Mouse (Mus musculus): ENCODE data around the gene Myo16. TPM values are rescaled to one million over a fixed set of nuclear protein-coding genes. Genes with fewer than 3 reads are reported as not detected.

Gene Myo16
- total RNA-seq, 2 experiments from 2014 or later, result 22.1 to 23.7 TPM

GRCm38 (mm10) chr8:10613371-10613770 is 459.7 kb downstream of the Myo16 start:
- TF ChIP-seq CTCF (conservative IDR thresholded peaks at IDR 0.05), result peak; percentile 48
- H3K4me3 ChIP-seq, result no peak overlapping the region

GRCm38 (mm10) chr8:10619689-10620088 is 466.0 kb downstream of the Myo16 start:
- no peak overlapping the region for H3K4me3 ChIP-seq
- no peak for TF ChIP-seq CTCF (conservative IDR thresholded peaks at IDR 0.05)
- no peak for DNase-seq (ENCODE audit: low spot score in 2 of 2)
- H3K27ac ChIP-seq, result no peak overlapping the region

More at GRCm38 (mm10) chr8:10613371-10613770, 459.7 kb downstream of the Myo16 start:
- no peak overlapping the region for H3K27ac ChIP-seq
- DNase-seq (ENCODE audit: low spot score in 2 of 2), result no peak

- Histone ChIP-seq H3K4me3 (no peak overlapping the region), H3K27ac (no peak overlapping the region)
- TF ChIP-seq CTCF (conservative IDR thresholded peaks at IDR 0.05), result no peak
- no peak for DNase-seq (ENCODE audit: low spot score in 2 of 2)
Measured at GRCm38 (mm10) chr8:10625262-10625661, 471.6 kb downstream of the Myo16 start.

GRCm38 (mm10) chr8:10628725-10629124 is 475.0 kb downstream of the Myo16 start:
- Histone ChIP-seq H3K4me3 (no peak overlapping the region), H3K27ac (no peak overlapping the region)
- DNase-seq (ENCODE audit: low spot score in 2 of 2), result no peak
- no peak for TF ChIP-seq CTCF (conservative IDR thresholded peaks at IDR 0.05)

- no peak for TF ChIP-seq CTCF (conservative IDR thresholded peaks at IDR 0.05)
- DNase-seq (ENCODE audit: low spot score in 2 of 2), result no peak
- Histone ChIP-seq H3K27ac (no peak overlapping the region), H3K4me3 (no peak overlapping the region)
Measured at GRCm38 (mm10) chr8:10629862-10630261, 476.2 kb downstream of the Myo16 start.

- no peak for DNase-seq (ENCODE audit: low spot score in 2 of 2)
- no peak for TF ChIP-seq CTCF (conservative IDR thresholded peaks at IDR 0.05)
- Histone ChIP-seq H3K27ac (no peak overlapping the region), H3K4me3 (no peak overlapping the region)
Measured at GRCm38 (mm10) chr8:10631006-10631405, 477.3 kb downstream of the Myo16 start.

GRCm38 (mm10) chr8:10632603-10633002 is 478.9 kb downstream of the Myo16 start:
- Histone ChIP-seq H3K27ac (no peak overlapping the region), H3K4me3 (no peak overlapping the region)
- no peak for TF ChIP-seq CTCF (conservative IDR thresholded peaks at IDR 0.05)
- DNase-seq (ENCODE audit: low spot score in 2 of 2), result no peak

GRCm38 (mm10) chr8:10633360-10634140 is 479.8 kb downstream of the Myo16 start:
- TF ChIP-seq CTCF (conservative IDR thresholded peaks at IDR 0.05), result no peak

GRCm38 (mm10) chr8:10634421-10634820 is 480.7 kb downstream of the Myo16 start:
- DNase-seq (ENCODE audit: low spot score in 2 of 2), result peak in 1 of 2 experiments; percentile 12
- H3K27ac ChIP-seq, result no peak overlapping the region
- no peak for TF ChIP-seq CTCF (conservative IDR thresholded peaks at IDR 0.05)
- H3K4me3 ChIP-seq, result no peak overlapping the region

More at GRCm38 (mm10) chr8:10633360-10634140, 479.8 kb downstream of the Myo16 start:
- no peak overlapping the region for H3K4me3 ChIP-seq
- H3K27ac ChIP-seq, result no peak overlapping the region
- DNase-seq (ENCODE audit: low spot score in 2 of 2), result no peak

GRCm38 (mm10) chr8:10638871-10639270 is 485.2 kb downstream of the Myo16 start:
- Histone ChIP-seq H3K27ac (no peak overlapping the region), H3K4me3 (no peak overlapping the region)
- DNase-seq (ENCODE audit: low spot score in 2 of 2), result no peak
- TF ChIP-seq CTCF (conservative IDR thresholded peaks at IDR 0.05), result no peak

- Histone ChIP-seq H3K4me3 (no peak overlapping the region), H3K27ac (no peak overlapping the region)
- no peak for DNase-seq (ENCODE audit: low spot score in 2 of 2)
- TF ChIP-seq CTCF (conservative IDR thresholded peaks at IDR 0.05), result no peak
Measured at GRCm38 (mm10) chr8:10640176-10640810, 486.6 kb downstream of the Myo16 start.

GRCm38 (mm10) chr8:10640859-10641258 is 487.1 kb downstream of the Myo16 start:
- Histone ChIP-seq H3K27ac (no peak overlapping the region), H3K4me3 (no peak overlapping the region)
- no peak for DNase-seq (ENCODE audit: low spot score in 2 of 2)
- no peak for TF ChIP-seq CTCF (conservative IDR thresholded peaks at IDR 0.05)

- H3K4me3 ChIP-seq, result no peak overlapping the region
- DNase-seq (ENCODE audit: low spot score in 2 of 2), result no peak
- no peak overlapping the region for H3K27ac ChIP-seq
- no peak for TF ChIP-seq CTCF (conservative IDR thresholded peaks at IDR 0.05)
Measured at GRCm38 (mm10) chr8:10641343-10641742, 487.6 kb downstream of the Myo16 start.

- no peak for TF ChIP-seq CTCF (conservative IDR thresholded peaks at IDR 0.05)
- Histone ChIP-seq H3K4me3 (no peak overlapping the region), H3K27ac (no peak overlapping the region)
- DNase-seq (ENCODE audit: low spot score in 2 of 2), result no peak
Measured at GRCm38 (mm10) chr8:10643244-10643643, 489.5 kb downstream of the Myo16 start.

All from layer of hippocampus, adult 2 months (tissue).